Mouse (Mus musculus) C2C12 (cell line): Measurements from ENCODE around the gene Nop14. TPM values are rescaled to one million over a fixed set of nuclear protein-coding genes. Genes with fewer than 3 reads are reported as not detected.
"Not testable (repeated sequence)": the region's sequence is repeated elsewhere in the genome, so short reads cannot be mapped to it uniquely, and the experiment has no call there.

Source experiments
- H3K27me3 ChIP-seq: one replicate; pipeline ENCODE4 v1.6.1; 2011; ENCODE audit not compliant: control insufficient read depth, insufficient read depth, insufficient read length
- H3K36me3 ChIP-seq: one replicate; pipeline ENCODE4 v1.6.1; 2011; ENCODE audit not compliant: control insufficient read depth, insufficient read depth
- H3K4me3 ChIP-seq: one replicate; pipeline ENCODE4 v1.5.1; 2011; ENCODE audit warnings: mild to moderate bottlenecking, control low read depth; ENCODE audit not compliant: poor library complexity, insufficient read depth, severe bottlenecking
- H3K79me2 ChIP-seq: one replicate; pipeline ENCODE4 v1.6.1; 2011; ENCODE audit not compliant: control insufficient read depth, insufficient read depth
- H3K79me3 ChIP-seq: one replicate; pipeline ENCODE4 v1.6.1; 2011; ENCODE audit warnings: low read depth, control low read depth
- H3ac ChIP-seq: one replicate; pipeline ENCODE3; 2011; ENCODE audit warnings: low read depth; ENCODE audit not compliant: control insufficient read depth, insufficient read length
- CEBPB ChIP-seq: IDR thresholded peaks from one replicate; pipeline ENCODE4 v1.6.1; 2011; ENCODE audit warnings: low read depth, mild to moderate bottlenecking, control low read depth, moderate library complexity
- CTCF ChIP-seq: IDR thresholded peaks from one replicate; pipeline ENCODE4 v1.5.1; 2011; ENCODE audit not compliant: control insufficient read depth, insufficient read depth, insufficient read length
- FOSL1 ChIP-seq: IDR thresholded peaks from one replicate; pipeline ENCODE4 v1.8.0; 2011; ENCODE audit warnings: mild to moderate bottlenecking, low read length; ENCODE audit not compliant: poor library complexity, insufficient read depth, severe bottlenecking
- MAX ChIP-seq: IDR thresholded peaks from one replicate; pipeline ENCODE4 v1.6.1; 2011; ENCODE audit warnings: mild to moderate bottlenecking, control low read depth
- MYOD1 ChIP-seq: IDR thresholded peaks from one replicate; pipeline ENCODE4 v1.6.1; 2011; ENCODE audit warnings: low read depth; ENCODE audit not compliant: control insufficient read depth, insufficient read length
- MYOG ChIP-seq: IDR thresholded peaks from one replicate; pipeline ENCODE4 v1.6.1; 2011; ENCODE audit not compliant: control insufficient read depth, insufficient read length; ENCODE audit errors: extremely low read depth
- USF1 ChIP-seq: IDR thresholded peaks from one replicate; pipeline ENCODE4 v1.6.1; 2011; ENCODE audit warnings: low read depth, mild to moderate bottlenecking, control low read depth, moderate library complexity
- polyA plus RNA-seq: library from polyadenylated mRNA; unstranded; fragments of >200 nt; fragmentation: generic; extraction: Trizol; gene quantifications from one replicate; pipeline ENCODE4 v1.2.1, GENCODE M21; 2012; ENCODE audit warnings: missing spikeins

The Nop14 gene
- polyA plus RNA-seq, 1 experiment = 24.4 TPM

GRCm38 (mm10) chr5:34609966-34610365 is 50.0 kb downstream of the Nop14 start:
- no peak overlapping the region for H3ac ChIP-seq
- no peaks in the 10 kb centered on the region for H3K27me3 ChIP-seq
- peaks cover 61% of the 10 kb centered on the region for H3K36me3 ChIP-seq
- H3K79me3 ChIP-seq = no peaks in the 10 kb centered on the region
- no peaks in the 10 kb centered on the region for H3K79me2 ChIP-seq
- TF ChIP-seq MYOG = no peak
- TF ChIP-seq MYOD1 = no peak
- TF ChIP-seq FOSL1 = no peak
- no peak overlapping the region for H3K4me3 ChIP-seq

- Histone ChIP-seq H3K79me2 (no peaks in the 10 kb centered on the region), H3K4me3 (no peak overlapping the region), H3K27me3 (no peaks in the 10 kb centered on the region), H3K79me3 (no peaks in the 10 kb centered on the region), H3K36me3 (peaks cover 61% of the 10 kb centered on the region), H3ac (no peak overlapping the region)
- TF ChIP-seq MYOD1 (no peak), CEBPB (no peak), MAX (no peak), MYOG (no peak), USF1 (no peak), FOSL1 (no peak), CTCF (no peak)
Observed at GRCm38 (mm10) chr5:34608226-34608625, 51.7 kb downstream of the Nop14 start.

- Histone ChIP-seq H3K79me3 (no peaks in the 10 kb centered on the region), H3K4me3 (no peak overlapping the region), H3K36me3 (peaks cover 68% of the 10 kb centered on the region), H3ac (no peak overlapping the region), H3K27me3 (no peaks in the 10 kb centered on the region), H3K79me2 (no peaks in the 10 kb centered on the region)
- no peak for TF ChIP-seq CEBPB
- no peak for TF ChIP-seq MAX
- TF ChIP-seq CTCF = no peak
- TF ChIP-seq MYOD1 = no peak
- no peak for TF ChIP-seq MYOG
- TF ChIP-seq FOSL1 = no peak
- TF ChIP-seq USF1 = no peak
Observed at GRCm38 (mm10) chr5:34607100-34607880, 52.7 kb downstream of the Nop14 start.

GRCm38 (mm10) chr5:34604576-34604975 is 55.4 kb downstream of the Nop14 start:
- Histone ChIP-seq H3K4me3 (no peak overlapping the region), H3ac (no peak overlapping the region), H3K36me3 (peaks cover 74% of the 10 kb centered on the region), H3K79me2 (no peaks in the 10 kb centered on the region), H3K27me3 (no peaks in the 10 kb centered on the region), H3K79me3 (no peaks in the 10 kb centered on the region)
- TF ChIP-seq USF1 (no peak), MAX (no peak), MYOG (no peak), CEBPB (no peak), CTCF (no peak), FOSL1 (no peak), MYOD1 (no peak)

GRCm38 (mm10) chr5:34593202-34593727 is 66.7 kb downstream of the Nop14 start:
- Histone ChIP-seq H3K4me3 (no peak overlapping the region), H3K27me3 (no peaks in the 10 kb centered on the region), H3K36me3 (no peaks in the 10 kb centered on the region), H3ac (no peak overlapping the region), H3K79me2 (peaks cover 84% of the 10 kb centered on the region), H3K79me3 (peaks cover 11% of the 10 kb centered on the region)
- TF ChIP-seq USF1 = no peak
- TF ChIP-seq MAX = no peak
- no peak for TF ChIP-seq CTCF
- TF ChIP-seq MYOD1 = no peak
- no peak for TF ChIP-seq CEBPB

GRCm38 (mm10) chr5:34592666-34593065 is 67.3 kb downstream of the Nop14 start:
- Histone ChIP-seq H3K36me3 (no peaks in the 10 kb centered on the region), H3ac (no peak overlapping the region), H3K79me2 (peaks cover 88% of the 10 kb centered on the region), H3K27me3 (no peaks in the 10 kb centered on the region), H3K79me3 (peaks cover 12% of the 10 kb centered on the region), H3K4me3 (no peak overlapping the region)
- no peak for TF ChIP-seq USF1

- H3K36me3 ChIP-seq, H3ac ChIP-seq, H3K4me3 ChIP-seq, H3K27me3 ChIP-seq: not testable (repeated sequence)
- Histone ChIP-seq H3K79me3 (peaks cover 12% of the 10 kb centered on the region), H3K79me2 (peaks cover 88% of the 10 kb centered on the region)
Observed at GRCm38 (mm10) chr5:34592224-34592623, 67.7 kb downstream of the Nop14 start.
